Mouse (Mus musculus) telencephalon, adult 2 months (tissue): ENCODE measurements around the gene Setx.

ENCODE experiments used
- DNase-seq: peaks from one replicate; pipeline ENCODE4 v3.0.0-alpha.2; 2011; ENCODE audit warnings: low read depth, low spot score

Gene Setx

GRCm38 (mm10) chr2:29217042-29217441 is 93.1 kb downstream of the Setx start:
- DNase-seq, result no peak

- peak; percentile 41 for DNase-seq
Measured at GRCm38 (mm10) chr2:29217897-29218296, 93.9 kb downstream of the Setx start.

GRCm38 (mm10) chr2:29218831-29219230 is 94.8 kb downstream of the Setx start:
- no peak for DNase-seq

- DNase-seq, result no peak
Measured at GRCm38 (mm10) chr2:29222302-29222701, 98.3 kb downstream of the Setx start.

- no peak for DNase-seq
Measured at GRCm38 (mm10) chr2:29223591-29224262, 99.7 kb downstream of the Setx start.

GRCm38 (mm10) chr2:29226671-29227070 is 102.7 kb downstream of the Setx start:
- no peak for DNase-seq

- no peak for DNase-seq
Measured at GRCm38 (mm10) chr2:29230191-29230835, 106.3 kb downstream of the Setx start.
